Mouse (Mus musculus) lung, postnatal 0 days (tissue): ENCODE data around the gene Ddx41. TPM values are rescaled to one million over a fixed set of nuclear protein-coding genes. Genes with fewer than 3 reads are reported as not detected.
A peak's percentile ranks its signal among the peaks of the same experiment; 100 is the strongest.

ENCODE experiments used
- ATAC-seq: fragments of 200-750 bp; cut with Nextera tagmentation; 2 replicates; pipeline ENCODE4 v1.8.0; 2017; ENCODE audit warnings: moderate library complexity
- DNase-seq: peaks from one replicate; pipeline ENCODE4 v3.0.0-alpha.2; 2016; ENCODE audit warnings: low spot score
- H3K27ac ChIP-seq: fragments of 300-500 bp; sonication (generic); 2 replicates; pipeline ENCODE4 v1.5.1; 2014; ENCODE audit warnings: antibody characterized with exemption, mild to moderate bottlenecking, low read length, mixed read lengths
- H3K27me3 ChIP-seq: fragments of 300-500 bp; sonication (generic); replicated peaks from 2 replicates; pipeline ENCODE4 v1.6.1; 2014; ENCODE audit warnings: low read length, mixed read lengths; ENCODE audit not compliant: insufficient read depth
- H3K36me3 ChIP-seq: fragments of 300-500 bp; sonication (generic); 2 replicates; pipeline ENCODE4 v1.6.1; 2014; ENCODE audit warnings: low read length, mixed read lengths; ENCODE audit not compliant: insufficient read depth
- H3K4me1 ChIP-seq: fragments of 300-500 bp; sonication (generic); 2 replicates; pipeline ENCODE4 v1.6.1; 2014; ENCODE audit warnings: antibody characterized with exemption, low read depth, low read length, mixed read lengths; ENCODE audit not compliant: insufficient read depth
- H3K4me2 ChIP-seq: fragments of 300-500 bp; sonication (generic); replicated peaks from 2 replicates; pipeline ENCODE4 v1.6.1; 2014; ENCODE audit warnings: low read depth, mild to moderate bottlenecking, low read length, moderate library complexity, mixed read lengths
- H3K4me3 ChIP-seq: fragments of 300-500 bp; sonication (generic); 2 replicates; pipeline ENCODE4 v1.5.1; 2014; ENCODE audit warnings: low read depth, low read length
- H3K9ac ChIP-seq: fragments of 300-500 bp; sonication (generic); replicated peaks from 2 replicates; pipeline ENCODE4 v1.6.1; 2014; ENCODE audit warnings: low read depth, mild to moderate bottlenecking
- H3K9me3 ChIP-seq: fragments of 300-500 bp; sonication (generic); 2 replicates; pipeline ENCODE4 v1.6.1; 2016; ENCODE audit warnings: low read length, mixed read lengths
- CTCF ChIP-seq: IDR thresholded peaks from 2 replicates; pipeline ENCODE4 v1.5.1; 2016; ENCODE audit warnings: antibody characterized with exemption, mild to moderate bottlenecking
- EP300 ChIP-seq: IDR thresholded peaks from 2 replicates; pipeline ENCODE4 v1.6.1; 2016; ENCODE audit warnings: antibody characterized with exemption, mild to moderate bottlenecking, control low read depth
- WGBS: fragments of 180-500 bp; shearing (Covaris S2); extraction: QIAGEN DNeasy Blood & Tissue Kit; methylation state at CpG from one replicate; pipeline ENCODE4 v1.1.7; 2014; 5-methylcytosine and 5-hydroxymethylcytosine counted together
- microRNA-seq: library from miRNA; unstranded; fragments of <30 nt; microRNA quantifications from one replicate; pipeline ENCODE4, GENCODE M21; 2016
- polyA plus RNA-seq: library from polyadenylated mRNA; unstranded; fragments of >200 nt; fragmentation: Nextera tagmentation; extraction: Ambion mirVana; gene quantifications from 2 replicates; pipeline ENCODE4 v1.2.1, GENCODE M21; 2015

Gene Ddx41
- polyA plus RNA-seq, 1 experiment from 2014 or later: 35.3 TPM

DNA sequence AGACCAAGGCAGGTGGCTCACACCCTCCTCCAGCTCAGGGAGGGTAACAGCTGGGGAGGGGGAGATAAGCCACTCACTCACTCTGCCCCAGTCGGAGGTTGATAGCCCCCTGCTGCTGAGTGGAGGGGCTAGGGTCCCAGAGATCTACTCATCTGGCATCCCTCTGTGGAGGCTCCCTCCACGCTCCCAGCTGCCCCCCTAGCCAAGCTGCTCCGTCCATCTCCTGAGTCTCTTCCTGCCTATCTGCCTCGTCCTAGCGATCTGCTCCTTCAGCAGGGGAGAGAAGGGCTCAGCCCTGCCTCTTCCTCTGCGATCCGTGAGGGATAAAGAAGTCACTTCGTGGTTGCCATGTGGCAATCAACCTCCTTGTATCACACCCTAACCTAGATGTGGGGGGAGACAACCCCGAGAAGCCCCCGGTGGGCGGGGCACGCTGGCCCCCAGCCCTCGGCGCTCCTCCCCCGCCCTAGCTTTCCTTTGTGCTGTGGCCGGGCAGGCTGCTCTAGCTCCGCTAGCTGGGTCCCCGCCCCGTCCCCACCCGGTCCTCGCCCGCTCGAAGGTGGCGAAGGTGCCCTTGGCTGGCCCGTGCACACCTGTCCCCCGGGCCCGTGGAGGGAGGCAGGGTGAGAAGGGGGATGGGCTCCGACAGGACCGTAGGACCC, 49.4 kb downstream of the Ddx41 start:
- H3K9ac ChIP-seq: peak overlapping the region; percentile 74
- H3K4me2 ChIP-seq: peak overlapping the region; percentile 92
- no peaks in the 10 kb centered on the region for H3K36me3 ChIP-seq
- no peaks in the 10 kb centered on the region for H3K9me3 ChIP-seq
- TF ChIP-seq EP300 (no peak), CTCF (no peak)
- peak overlapping the region; percentile 69 for H3K4me3 ChIP-seq
- H3K4me1 ChIP-seq: peaks cover 6% of the 10 kb centered on the region; the same call in 1 of the 2 replicates
- ATAC-seq (peak; percentile 25), DNase-seq (peak; percentile 29)
- under 1% methylated on average over 26 of the region's 29 CpGs for WGBS
- peaks cover 9% of the 10 kb centered on the region for H3K27me3 ChIP-seq
- peak overlapping the region; percentile 68 for H3K27ac ChIP-seq

DNA sequence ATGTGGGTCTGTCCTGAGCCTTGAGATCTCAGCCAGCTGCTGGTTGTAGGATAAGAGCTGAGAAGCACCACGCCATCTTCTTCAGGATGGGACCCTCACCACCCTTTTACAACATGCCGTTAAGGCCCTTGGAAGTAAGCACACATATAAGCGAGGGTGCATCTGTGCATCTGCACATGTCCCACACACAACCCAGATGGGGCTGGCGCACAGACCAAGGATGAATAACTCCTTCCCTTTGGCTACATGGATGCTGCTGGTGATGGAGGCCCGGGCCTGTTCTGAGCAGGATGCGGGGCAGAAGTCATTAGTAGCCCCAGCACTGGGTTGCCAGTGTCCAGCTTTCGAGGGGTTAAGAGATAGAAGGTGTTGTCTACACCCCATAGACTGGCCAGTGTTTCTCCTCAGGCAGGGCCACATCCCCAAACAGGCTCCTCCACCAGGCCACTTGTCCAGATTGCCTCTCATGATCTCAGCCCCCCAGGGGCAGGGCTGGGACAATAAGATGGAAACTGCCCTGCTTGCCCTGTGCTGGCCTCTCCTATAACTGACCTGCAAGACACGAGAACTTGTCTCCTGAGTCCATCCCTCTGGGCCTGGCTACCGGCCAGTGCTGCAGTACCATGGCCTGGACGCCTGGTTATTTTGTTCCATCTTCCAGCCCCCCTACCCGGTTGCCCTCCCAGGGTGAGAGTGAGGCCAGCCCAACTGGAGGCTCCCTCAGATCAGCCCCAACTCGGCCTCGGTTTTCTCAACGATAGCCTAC, 50.2 kb downstream of the Ddx41 start:
- TF ChIP-seq EP300: no peak
- Histone ChIP-seq H3K27me3 (peaks cover 9% of the 10 kb centered on the region), H3K4me2 (peak overlapping the region; percentile 92), H3K4me1 (peaks cover 6% of the 10 kb centered on the region; the same call in 1 of the 2 replicates), H3K27ac (no peak overlapping the region), H3K36me3 (no peaks in the 10 kb centered on the region), H3K4me3 (peak overlapping the region; percentile 69; the same call in 1 of the 2 replicates), H3K9me3 (no peaks in the 10 kb centered on the region), H3K9ac (0 out of 2 replicates have a peak overlapping the region, but pooled peaks have one; percentile 74)
- no peak for DNase-seq
- no peak for ATAC-seq
- 48% methylated on average over 14 of the region's 14 CpGs for WGBS

DNA sequence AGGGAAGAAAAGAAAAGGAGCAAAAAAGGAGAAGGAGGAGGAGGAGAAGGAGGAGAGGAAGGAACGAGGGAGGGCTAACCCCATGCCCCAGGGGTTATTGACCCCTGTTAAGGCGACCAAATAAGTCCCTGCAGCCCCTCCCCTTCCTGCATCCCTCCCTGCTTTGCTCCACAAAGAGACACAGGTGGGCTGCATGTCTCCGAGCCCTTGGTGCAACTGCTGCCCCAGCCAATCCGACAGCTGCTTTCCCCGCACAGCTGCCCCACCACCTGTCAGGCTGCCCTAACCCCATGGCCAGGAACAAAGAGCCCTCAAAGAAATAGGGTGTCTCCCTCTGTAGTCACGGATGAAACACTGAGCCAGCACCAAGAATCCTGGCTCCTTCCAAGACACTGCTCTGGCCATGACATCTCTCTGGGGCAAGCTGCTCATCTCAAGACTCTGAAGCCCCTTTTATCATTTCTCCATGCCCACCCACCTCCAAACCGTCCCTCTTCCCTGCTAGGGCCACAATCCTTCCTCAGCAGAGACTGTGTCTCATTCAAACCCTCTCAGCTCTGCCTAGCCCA, 51.9 kb downstream of the Ddx41 start:
- no peak for TF ChIP-seq CTCF
- TF ChIP-seq EP300: no peak
- no peaks in the 10 kb centered on the region for H3K9me3 ChIP-seq
- ATAC-seq: no peak
- H3K27me3 ChIP-seq: peaks cover 9% of the 10 kb centered on the region
- H3K9ac ChIP-seq: no peak overlapping the region
- no peak overlapping the region for H3K27ac ChIP-seq
- no peak for DNase-seq
- H3K4me3 ChIP-seq: no peak overlapping the region
- no peak overlapping the region for H3K4me2 ChIP-seq
- 68% methylated on average over 6 of the region's 7 CpGs for WGBS
- no peaks in the 10 kb centered on the region for H3K36me3 ChIP-seq
- H3K4me1 ChIP-seq: peaks cover 6% of the 10 kb centered on the region; the same call in 1 of the 2 replicates

DNA sequence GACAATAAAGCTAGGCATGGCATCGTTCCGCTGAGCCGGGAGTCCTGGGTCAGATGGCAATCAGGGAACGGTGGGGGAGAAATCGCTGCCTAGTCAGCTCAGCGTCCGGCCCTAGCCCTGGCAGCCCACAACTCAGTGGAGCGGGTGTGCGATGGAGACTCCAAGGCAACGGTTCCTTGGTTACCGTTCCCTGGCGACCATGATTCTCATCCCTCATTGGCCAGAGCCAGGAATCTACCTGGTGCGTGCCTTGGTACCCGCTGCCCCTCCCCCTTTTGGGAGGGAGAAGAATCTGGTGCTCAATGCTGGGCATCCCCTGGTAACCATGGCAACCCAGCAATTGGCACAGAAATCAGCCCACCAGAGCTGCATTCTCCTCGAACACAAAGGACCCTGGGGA, 52.9 kb downstream of the Ddx41 start:
- H3K27ac ChIP-seq: no peak overlapping the region
- WGBS: 40% methylated on average over 15 of the region's 15 CpGs
- no peaks in the 10 kb centered on the region for H3K9me3 ChIP-seq
- no peak for DNase-seq
- no peak overlapping the region for H3K9ac ChIP-seq
- no peak overlapping the region for H3K4me3 ChIP-seq
- no peak for ATAC-seq
- H3K27me3 ChIP-seq: peaks cover 9% of the 10 kb centered on the region
- TF ChIP-seq CTCF: no peak
- TF ChIP-seq EP300: no peak
- peaks cover 6% of the 10 kb centered on the region; the same call in 1 of the 2 replicates for H3K4me1 ChIP-seq
- no peak overlapping the region for H3K4me2 ChIP-seq
- H3K36me3 ChIP-seq: no peaks in the 10 kb centered on the region

DNA sequence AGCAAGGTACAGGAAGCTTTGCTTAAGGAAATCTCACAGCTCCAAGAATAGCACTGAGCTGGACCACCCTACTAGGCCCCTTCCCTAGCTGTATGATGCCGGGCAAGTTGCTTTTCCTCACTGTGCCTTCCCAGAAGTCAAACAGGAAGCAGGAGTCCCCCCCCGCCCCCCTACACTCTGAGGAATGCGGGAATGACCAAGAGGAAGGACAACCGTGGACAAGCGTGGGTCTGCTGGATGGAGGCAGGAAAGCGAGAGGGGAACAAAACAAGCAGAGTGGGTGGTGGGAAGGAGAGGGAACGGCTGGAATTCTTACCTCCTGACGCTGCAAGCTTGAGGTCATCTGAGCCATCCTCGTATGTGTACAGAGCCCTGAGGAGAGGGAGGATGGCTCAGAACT, 53.4 kb downstream of the Ddx41 start:
- Histone ChIP-seq H3K27me3 (peaks cover 5% of the 10 kb centered on the region), H3K27ac (no peak overlapping the region), H3K9ac (no peak overlapping the region), H3K4me3 (no peak overlapping the region), H3K4me2 (no peak overlapping the region), H3K9me3 (no peaks in the 10 kb centered on the region), H3K36me3 (no peaks in the 10 kb centered on the region), H3K4me1 (peaks cover 6% of the 10 kb centered on the region; the same call in 1 of the 2 replicates)
- ATAC-seq (peak; percentile 11), DNase-seq (no peak)
- TF ChIP-seq CTCF: no peak
- TF ChIP-seq EP300: no peak
- 23% methylated on average over 9 of the region's 9 CpGs for WGBS

DNA sequence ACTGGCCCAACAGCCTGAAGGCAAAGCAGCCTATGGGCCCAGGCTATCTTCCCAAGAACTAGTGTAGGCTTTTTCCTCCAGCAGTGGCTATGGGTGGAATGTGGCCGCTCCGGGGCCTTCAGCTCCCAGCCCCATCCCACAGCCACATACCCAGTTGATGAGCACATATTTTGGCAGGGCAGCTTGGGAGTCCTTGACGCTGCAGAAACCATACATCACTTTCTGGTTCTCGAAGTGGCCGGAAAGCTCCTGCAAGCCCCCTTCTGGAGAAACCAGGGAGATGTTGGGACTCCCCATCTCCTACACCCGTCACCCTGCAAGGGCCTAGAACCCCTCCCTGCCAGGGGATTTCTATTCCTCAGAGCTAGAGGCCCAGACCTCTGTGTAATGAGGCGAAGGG, 53.9 kb downstream of the Ddx41 start:
- DNase-seq: peak; percentile 59
- no peak overlapping the region for H3K4me3 ChIP-seq
- no peak for TF ChIP-seq EP300
- peak; percentile 30 for TF ChIP-seq CTCF
- peaks cover 5% of the 10 kb centered on the region for H3K27me3 ChIP-seq
- no peaks in the 10 kb centered on the region for H3K9me3 ChIP-seq
- no peak overlapping the region for H3K4me2 ChIP-seq
- ATAC-seq: peak; percentile 45
- no peak overlapping the region for H3K9ac ChIP-seq
- H3K36me3 ChIP-seq: no peaks in the 10 kb centered on the region
- WGBS: 57% methylated on average over 7 of the region's 7 CpGs
- 0 out of 2 replicates have a peak overlapping the region, but pooled peaks have one; percentile 14 for H3K27ac ChIP-seq
- H3K4me1 ChIP-seq: peaks cover 6% of the 10 kb centered on the region; the same call in 1 of the 2 replicates

Small RNAs within 50 kb of the gene (microRNA-seq; reads per million reads assigned to microRNA genes)
- gene Mir6945: not detected

Other genes with a start within 250 kb of the Ddx41 start
- 283 and 307 TPM in 2 replicates for gene Prelid1, start 216.2 kb downstream of the Ddx41 start, polyA plus RNA-seq
- gene Rab24, start 214.7 kb downstream of the Ddx41 start, polyA plus RNA-seq: 60.4 and 69.9 TPM in 2 replicates
- gene Mxd3, start 206.8 kb downstream of the Ddx41 start, polyA plus RNA-seq: 3.1 and 5.0 TPM in 2 replicates
- gene Lman2, start 173.9 kb downstream of the Ddx41 start, polyA plus RNA-seq: 63.6 and 66.5 TPM in 2 replicates
- gene Rgs14, start 166.9 kb downstream of the Ddx41 start, polyA plus RNA-seq: 2.7 and 2.8 TPM in 2 replicates
- not detected in 2 replicates for gene Slc34a1, start 138.5 kb downstream of the Ddx41 start, polyA plus RNA-seq
- gene Pfn3, start 121.4 kb downstream of the Ddx41 start, polyA plus RNA-seq: not detected in 2 replicates
- gene F12, start 109.9 kb downstream of the Ddx41 start, polyA plus RNA-seq: not detected in 2 replicates
- gene Grk6, start 91.6 kb downstream of the Ddx41 start, polyA plus RNA-seq: 20.4 and 20.5 TPM in 2 replicates
- gene Prr7, start 72.4 kb downstream of the Ddx41 start, polyA plus RNA-seq: 0.17 and 0.45 TPM in 2 replicates
- gene Dbn1, start 48.5 kb downstream of the Ddx41 start, polyA plus RNA-seq: 43.0 and 50.6 TPM in 2 replicates
- 109 and 111 TPM in 2 replicates for gene Pdlim7, start 23.0 kb downstream of the Ddx41 start, polyA plus RNA-seq
- gene Dok3, start 7.4 kb downstream of the Ddx41 start, polyA plus RNA-seq: 8.1 and 9.1 TPM in 2 replicates
- gene Fam193b, start 34.5 kb upstream of the Ddx41 start, polyA plus RNA-seq: 23.1 and 27.4 TPM in 2 replicates
- 112 and 113 TPM in 2 replicates for gene Tmed9, start 37.1 kb upstream of the Ddx41 start, polyA plus RNA-seq
- 20.6 and 22.1 TPM in 2 replicates for gene B4galt7, start 63.2 kb upstream of the Ddx41 start, polyA plus RNA-seq
- 47.4 and 50.4 TPM in 2 replicates for gene Caml, start 86.3 kb upstream of the Ddx41 start, polyA plus RNA-seq
- gene Ddx46, start 98.4 kb upstream of the Ddx41 start, polyA plus RNA-seq: 18.1 and 18.2 TPM in 2 replicates
- 33.9 and 42.1 TPM in 2 replicates for gene B230219D22Rik, start 156.5 kb upstream of the Ddx41 start, polyA plus RNA-seq
- gene Txndc15, start 178.0 kb upstream of the Ddx41 start, polyA plus RNA-seq: 82.3 and 85.7 TPM in 2 replicates
- 48.3 and 58.2 TPM in 2 replicates for gene Pcbd2, start 190.7 kb upstream of the Ddx41 start, polyA plus RNA-seq
- gene Catsper3, start 247.9 kb upstream of the Ddx41 start, polyA plus RNA-seq: 0.18 TPM in 1 of 2 replicates, not detected in the other